Mouse (Mus musculus) kidney, adult 2 months (tissue): Measurements from ENCODE around the gene Tm9sf2. TPM values are rescaled to one million over a fixed set of nuclear protein-coding genes. Genes with fewer than 3 reads are reported as not detected.

ENCODE experiments used
- DNase-seq: peaks from one replicate; pipeline ENCODE4 v3.0.0; 2021
- H3K27ac ChIP-seq: fragments of 200-500 bp; 2 replicates; pipeline ENCODE4 v1.5.1; 2012; ENCODE audit warnings: low read depth, low read length, control low read depth, inconsistent platforms; ENCODE audit not compliant: insufficient read depth
- H3K27me3 ChIP-seq: fragments of 200-500 bp; replicated peaks from 2 replicates; pipeline ENCODE4 v1.6.1; 2012; ENCODE audit warnings: mild to moderate bottlenecking, moderate library complexity, low read length, inconsistent platforms; ENCODE audit not compliant: control insufficient read depth, insufficient read depth
- H3K36me3 ChIP-seq: fragments of 200-500 bp; 2 replicates; pipeline ENCODE4 v1.6.1; 2012; ENCODE audit warnings: mild to moderate bottlenecking, moderate library complexity, low read length, inconsistent platforms; ENCODE audit not compliant: control insufficient read depth, insufficient read depth
- H3K4me1 ChIP-seq: fragments of 200-500 bp; 2 replicates; pipeline ENCODE4 v1.6.1; 2011; ENCODE audit warnings: low read length; ENCODE audit not compliant: control insufficient read depth, insufficient read depth
- H3K4me3 ChIP-seq: fragments of 200-500 bp; 2 replicates; pipeline ENCODE4 v1.5.1; 2011; ENCODE audit warnings: mild to moderate bottlenecking, low read depth, low read length, control low read depth; ENCODE audit not compliant: insufficient read depth
- CTCF ChIP-seq: fragments of 200-500 bp; conservative IDR thresholded peaks from 2 replicates; pipeline ENCODE4 v1.5.1; 2011; ENCODE audit warnings: low read depth, mild to moderate bottlenecking, control low read depth, low read length, moderate library complexity, mixed read lengths; ENCODE audit not compliant: insufficient read depth, insufficient read length
- POLR2A ChIP-seq: fragments of 200-500 bp; IDR thresholded peaks from one replicate; pipeline ENCODE4 v1.6.1; 2011; ENCODE audit warnings: low read depth, low read length, control low read depth
- WGBS: fragments of 180-500 bp; shearing (Covaris S2); methylation state at CpG from one replicate; pipeline ENCODE4 v1.1.7; 2018; 5-methylcytosine and 5-hydroxymethylcytosine counted together
- polyA plus RNA-seq: library from polyadenylated mRNA; depleted of rRNA; stranded (reverse); fragments of >200 nt; gene quantifications from 2 replicates; pipeline ENCODE4 v1.2.3, GENCODE M21; 2012

Gene Tm9sf2
- polyA plus RNA-seq, 1 experiment = 136 TPM

DNA sequence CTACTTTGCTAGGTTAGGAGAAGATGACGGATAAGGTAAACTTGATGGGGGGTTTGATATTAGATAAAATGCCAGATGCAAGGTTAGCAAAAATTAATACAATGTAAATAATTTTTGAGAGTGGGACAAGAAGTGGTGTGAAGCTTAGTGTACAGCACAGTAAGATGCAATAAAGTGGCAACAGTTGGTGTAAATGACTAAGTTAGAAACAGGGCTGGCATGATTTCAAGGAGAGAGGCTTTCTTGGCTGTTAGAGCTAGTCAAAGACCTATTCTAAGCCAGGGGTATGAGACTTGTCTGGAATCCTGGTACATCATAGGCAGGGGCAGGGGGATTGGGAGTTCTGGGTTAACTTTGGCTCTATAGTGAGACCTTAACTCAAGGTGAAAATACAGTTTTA is 9.4 kb downstream of the Tm9sf2 start:
- DNase-seq = peak; percentile 55
- TF ChIP-seq CTCF (no peak), POLR2A (no peak)
- H3K4me3 ChIP-seq = no peak overlapping the region
- no peaks in the 10 kb centered on the region for H3K36me3 ChIP-seq
- no peak overlapping the region for H3K27ac ChIP-seq
- WGBS = 64% methylated on average over 1 of the region's 1 CpGs
- no peaks in the 10 kb centered on the region for H3K27me3 ChIP-seq
- peaks cover 9% of the 10 kb centered on the region; the same call in 1 of the 2 replicates for H3K4me1 ChIP-seq

- TF ChIP-seq POLR2A (no peak), CTCF (no peak)
- H3K4me1 ChIP-seq = no peaks in the 10 kb centered on the region
- WGBS = 58% methylated on average over 5 of the region's 5 CpGs
- no peak overlapping the region for H3K4me3 ChIP-seq
- H3K27ac ChIP-seq = no peak overlapping the region
- H3K27me3 ChIP-seq = no peaks in the 10 kb centered on the region
- no peaks in the 10 kb centered on the region; the same call in 1 of the 2 replicates for H3K36me3 ChIP-seq
- DNase-seq = peak; percentile 59
These were observed 23.4 kb downstream of the Tm9sf2 start for GRCm38 (mm10) chr14:122130111-122130797.

GRCm38 (mm10) chr14:122131644-122132043 is 24.8 kb downstream of the Tm9sf2 start:
- WGBS = 92% methylated on average over 2 of the region's 2 CpGs
- H3K36me3 ChIP-seq = no peaks in the 10 kb centered on the region; the same call in 1 of the 2 replicates
- DNase-seq = no peak
- no peak for TF ChIP-seq CTCF
- no peak for TF ChIP-seq POLR2A
- H3K4me1 ChIP-seq = no peaks in the 10 kb centered on the region
- no peak overlapping the region for H3K4me3 ChIP-seq
- H3K27ac ChIP-seq = no peak overlapping the region
- H3K27me3 ChIP-seq = no peaks in the 10 kb centered on the region

DNA sequence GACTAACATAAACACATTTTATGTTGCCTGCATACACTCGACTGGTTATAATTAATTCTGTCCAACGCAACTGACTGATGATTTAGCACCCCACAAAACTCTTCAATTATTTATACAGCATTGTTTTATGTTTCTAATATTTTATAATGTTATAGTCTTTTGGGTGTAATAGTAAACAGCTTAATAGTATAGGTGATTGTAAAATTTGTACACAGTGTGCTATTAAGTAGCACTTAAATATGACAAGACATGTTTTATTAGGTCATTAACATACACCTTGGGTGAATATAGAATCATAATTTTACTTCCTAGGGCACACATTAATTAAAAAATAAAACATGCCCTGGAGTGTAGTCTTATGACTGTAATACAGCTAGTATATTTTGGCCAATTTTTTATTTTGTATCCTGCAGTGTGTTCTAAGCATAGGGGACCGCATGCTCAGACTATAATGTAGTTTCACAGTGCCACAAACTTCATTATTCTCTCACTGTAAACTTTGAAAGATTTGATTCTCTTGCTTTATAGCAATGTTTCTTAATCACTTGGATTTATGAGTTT is 29.6 kb downstream of the Tm9sf2 start:
- Histone ChIP-seq H3K4me1 (no peaks in the 10 kb centered on the region), H3K27ac (no peak overlapping the region), H3K4me3 (no peak overlapping the region), H3K27me3 (no peaks in the 10 kb centered on the region), H3K36me3 (peaks cover 3% of the 10 kb centered on the region)
- no peak for DNase-seq
- WGBS = 82% methylated on average over 3 of the region's 3 CpGs
- no peak for TF ChIP-seq POLR2A
- no peak for TF ChIP-seq CTCF

DNA sequence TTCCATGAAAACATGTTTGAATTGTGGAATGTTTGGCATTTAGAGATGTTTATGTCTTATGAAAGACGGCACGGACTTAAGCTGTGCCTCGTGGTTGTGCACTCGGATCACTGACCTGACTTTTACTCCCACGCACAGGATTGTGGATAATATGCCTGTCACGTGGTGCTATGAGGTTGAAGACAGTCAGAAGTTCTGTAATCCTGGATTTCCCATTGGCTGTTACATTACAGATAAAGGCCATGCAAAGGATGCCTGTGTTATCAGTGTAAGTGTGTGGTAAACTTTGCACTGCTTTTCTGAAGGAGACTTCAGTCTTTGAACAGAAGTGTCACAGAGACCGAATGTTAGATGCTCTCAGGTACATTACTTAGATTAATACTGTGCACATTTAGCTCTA is 30.4 kb downstream of the Tm9sf2 start:
- no peak for DNase-seq
- no peaks in the 10 kb centered on the region for H3K27me3 ChIP-seq
- H3K27ac ChIP-seq = no peak overlapping the region
- WGBS = 51% methylated on average over 7 of the region's 7 CpGs
- no peaks in the 10 kb centered on the region for H3K4me1 ChIP-seq
- no peak overlapping the region for H3K4me3 ChIP-seq
- H3K36me3 ChIP-seq = peaks cover 4% of the 10 kb centered on the region
- TF ChIP-seq CTCF = no peak
- no peak for TF ChIP-seq POLR2A

- no peaks in the 10 kb centered on the region for H3K27me3 ChIP-seq
- H3K4me3 ChIP-seq = no peak overlapping the region
- WGBS = 62% methylated on average over 1 of the region's 1 CpGs
- H3K36me3 ChIP-seq = peaks cover 11% of the 10 kb centered on the region
- no peaks in the 10 kb centered on the region for H3K4me1 ChIP-seq
- no peak for DNase-seq
- no peak for TF ChIP-seq CTCF
- no peak for TF ChIP-seq POLR2A
- H3K27ac ChIP-seq = no peak overlapping the region
These were observed 33.3 kb downstream of the Tm9sf2 start for GRCm38 (mm10) chr14:122140126-122140525.

DNA sequence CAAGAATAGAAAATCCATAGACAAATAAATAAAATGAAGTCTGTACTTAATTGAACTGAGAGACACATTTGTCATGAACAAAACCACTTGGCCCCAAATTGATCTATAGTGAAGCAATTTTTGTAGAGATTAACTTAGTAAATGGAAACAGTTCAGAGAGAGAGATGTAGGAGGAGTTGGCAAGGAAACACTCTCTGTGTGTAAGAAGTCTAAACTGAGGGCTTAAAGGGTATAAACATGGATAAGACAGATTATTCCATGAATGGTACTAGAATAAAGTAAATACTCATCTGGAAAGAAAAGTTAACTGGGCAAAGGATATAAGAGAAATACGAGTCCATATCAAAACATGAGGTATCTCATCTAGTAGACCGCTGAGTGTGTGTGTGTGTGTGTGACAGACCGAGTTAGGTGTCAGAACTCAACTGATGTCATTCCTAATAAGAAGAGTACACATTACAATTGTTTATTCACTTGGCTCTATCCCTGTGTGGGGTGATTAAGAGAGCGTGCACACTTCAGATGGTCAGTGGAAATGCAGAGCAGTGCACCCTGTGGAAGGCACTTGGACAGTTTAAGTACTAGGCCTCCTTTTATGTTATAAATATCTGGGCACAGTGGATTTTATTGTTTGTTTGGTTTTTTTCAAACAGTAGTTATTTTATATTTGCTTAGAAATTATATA is 36.9 kb downstream of the Tm9sf2 start:
- no peak for DNase-seq
- TF ChIP-seq CTCF = no peak
- TF ChIP-seq POLR2A = no peak
- Histone ChIP-seq H3K36me3 (peaks cover 15% of the 10 kb centered on the region), H3K27ac (no peak overlapping the region), H3K4me3 (no peak overlapping the region), H3K27me3 (no peaks in the 10 kb centered on the region), H3K4me1 (no peaks in the 10 kb centered on the region)
- 88% methylated on average over 4 of the region's 4 CpGs for WGBS
